Mouse (Mus musculus): ENCODE measurements around the gene Flrt1. TPM values are rescaled to one million over a fixed set of nuclear protein-coding genes. Genes with fewer than 3 reads are reported as not detected.

The Flrt1 gene
- 1 to 10 TPM; 1.3 to 4.0 TPM for total RNA-seq (2021)
- long read RNA-seq, experiment 1, partial matches to known transcripts: 0 of 1 reads
- long read RNA-seq, experiment 1, other reads (novel, unspliced or antisense): 1 of 1 reads
- long read RNA-seq, experiment 2: 0 reads

DNA sequence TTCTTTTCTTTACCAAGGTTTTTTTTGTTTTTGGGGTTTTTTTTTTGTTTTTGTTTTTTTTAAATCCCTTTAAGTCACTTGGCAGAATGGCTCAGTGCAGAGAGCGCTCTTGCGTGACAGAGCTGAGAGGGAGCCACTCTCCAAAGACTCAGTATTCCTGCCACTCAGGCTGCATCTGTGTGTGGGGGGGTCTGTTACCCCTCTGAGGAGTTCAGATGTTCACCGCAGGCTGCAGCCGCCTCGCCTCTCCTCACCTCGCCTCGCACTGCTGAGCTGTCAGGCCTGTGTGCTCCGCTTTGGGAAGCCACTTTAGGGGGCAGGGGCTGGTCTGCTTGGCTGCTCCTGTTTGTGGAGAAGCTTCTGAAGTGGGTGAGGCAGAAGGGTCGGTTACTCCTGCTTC lies at the start of gene Flrt1:
Gene Flrt1, minus strand, starts transcription at position 186 of the 400 bp plus-strand sequence.
- no peak for DNase-seq

DNA sequence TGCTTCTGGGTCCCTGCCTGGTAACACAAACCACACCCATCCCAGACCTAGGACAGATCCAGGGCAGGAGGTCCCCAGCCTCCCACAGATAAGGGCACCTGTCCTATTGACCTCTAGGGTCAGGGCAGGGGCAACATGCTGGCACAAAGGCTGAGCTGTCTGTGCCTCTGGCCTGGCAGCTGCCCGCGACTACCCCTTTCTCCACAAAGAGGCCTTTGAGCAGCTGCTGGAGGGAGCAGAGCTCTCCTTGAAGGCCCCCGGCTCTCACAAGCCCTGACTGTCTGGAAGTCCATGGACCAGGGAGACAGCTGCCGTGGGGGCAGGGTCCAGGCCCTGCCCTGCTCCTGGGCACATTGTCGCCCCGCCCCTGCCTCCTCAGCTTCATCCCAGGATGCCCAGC lies 49.7 kb upstream of the Flrt1 start:
- no peak for DNase-seq

DNA sequence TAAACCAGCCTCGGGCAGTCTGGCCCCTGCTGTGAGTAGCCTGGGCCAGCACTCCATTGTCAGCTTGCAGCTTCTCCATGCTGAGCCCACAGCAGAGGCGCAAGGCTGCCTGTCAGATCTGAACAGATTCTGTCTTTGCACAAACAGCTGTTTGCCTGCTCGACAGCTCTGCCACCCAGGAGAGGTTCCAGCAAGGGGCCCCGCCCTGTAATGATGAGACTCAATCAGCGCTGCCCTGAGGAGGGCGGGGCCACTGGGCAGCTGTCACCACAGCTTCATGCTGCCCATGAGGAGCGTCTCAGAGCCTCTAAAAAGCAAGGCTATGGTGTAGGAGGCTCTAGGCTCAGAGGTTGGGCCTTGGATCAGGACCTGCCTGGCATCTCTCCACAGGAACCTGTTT lies 47.7 kb upstream of the Flrt1 start:
- peak in 1 of 2 experiments; percentile 47 for DNase-seq

DNA sequence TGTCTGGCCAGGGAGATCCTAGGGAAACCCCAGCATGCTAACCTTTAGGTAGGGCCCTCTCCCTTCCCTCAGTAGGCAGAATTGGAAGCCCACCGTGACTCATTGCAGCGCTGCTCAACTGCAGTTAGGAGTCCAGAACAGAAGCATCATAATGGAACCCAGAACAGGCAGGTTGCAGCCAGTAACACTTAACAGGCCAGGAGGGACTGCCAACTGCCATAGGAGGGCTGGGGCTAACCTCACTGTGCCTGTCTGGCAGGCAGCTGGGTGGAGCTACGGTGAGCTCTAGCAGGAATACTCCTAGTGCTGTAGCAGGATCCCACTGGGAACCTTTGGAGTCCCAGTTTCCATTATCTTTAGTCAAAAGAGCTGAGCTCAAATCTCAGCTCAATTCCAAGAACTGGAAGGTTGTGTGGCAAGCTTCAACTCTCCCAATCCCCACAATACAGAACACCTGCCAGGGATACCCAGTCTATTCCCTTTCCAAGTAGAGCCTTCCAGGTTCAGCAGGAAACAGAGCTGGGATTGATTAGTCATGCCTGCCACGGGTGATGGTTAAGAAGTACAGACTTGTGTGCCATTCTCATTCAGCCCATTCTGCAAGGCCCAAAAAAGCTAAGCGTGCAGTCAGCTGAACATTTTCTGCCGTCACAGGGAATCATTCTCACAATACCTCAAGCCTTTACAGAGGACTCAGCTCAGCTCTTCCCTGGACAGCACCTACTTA lies 46.6 kb upstream of the Flrt1 start:
- DNase-seq: no peak

DNA sequence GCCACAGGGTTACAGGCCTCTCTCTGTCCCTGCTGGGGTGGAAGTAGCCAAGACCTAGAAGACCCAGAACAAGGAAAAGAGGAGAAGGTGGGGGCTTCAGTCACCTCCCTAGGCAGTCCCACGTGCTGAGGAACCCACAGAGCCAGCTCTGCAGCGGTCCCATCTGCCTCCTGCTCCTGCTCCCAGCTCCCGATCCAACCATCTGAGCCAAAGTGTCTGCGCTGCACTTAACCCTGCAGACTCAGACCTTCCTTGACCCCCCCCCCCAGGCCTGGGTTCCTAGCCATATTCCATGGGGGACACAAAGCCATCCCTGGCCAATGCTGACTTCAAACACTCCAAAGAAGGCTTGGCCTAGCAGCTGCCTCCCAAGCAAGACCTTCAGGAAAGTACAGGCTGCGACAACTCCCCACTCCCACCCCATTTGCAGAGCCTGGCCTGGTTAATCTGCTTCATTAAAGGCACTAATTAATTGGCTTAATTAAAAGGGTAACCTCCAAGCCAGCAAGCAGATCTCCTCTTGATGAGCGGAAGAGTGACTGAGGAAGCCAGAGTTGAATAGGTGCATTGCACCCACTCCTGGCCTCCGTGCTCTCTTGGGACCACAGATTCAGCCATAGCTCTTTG lies 45.9 kb upstream of the Flrt1 start:
- DNase-seq: no peak

DNA sequence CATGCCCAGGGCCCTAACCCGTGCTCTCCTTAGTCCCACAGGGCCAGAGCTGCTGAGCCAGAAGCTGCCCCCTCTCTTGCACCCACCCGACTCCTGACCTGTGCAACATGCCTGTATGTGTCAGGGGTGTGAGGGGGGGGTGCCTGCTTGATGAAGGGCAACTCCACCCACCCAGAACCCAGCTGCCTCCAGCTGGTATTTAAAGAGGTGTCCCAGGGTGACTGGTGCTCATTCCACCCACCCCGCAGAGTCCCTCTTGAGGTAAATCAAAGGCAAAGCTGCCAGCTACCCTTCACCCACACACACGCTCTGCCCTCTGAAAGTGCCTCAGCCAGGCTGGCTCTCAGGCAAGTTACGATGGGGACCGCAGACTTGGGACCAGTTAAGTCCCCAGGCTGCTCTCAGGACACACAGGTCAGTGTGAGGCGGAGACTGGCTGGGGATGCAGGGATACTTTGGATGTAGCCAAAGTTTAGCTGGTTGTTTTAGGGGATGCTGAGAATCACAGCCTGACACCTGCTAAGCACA lies 43.7 kb upstream of the Flrt1 start:
- DNase-seq: no peak

DNA sequence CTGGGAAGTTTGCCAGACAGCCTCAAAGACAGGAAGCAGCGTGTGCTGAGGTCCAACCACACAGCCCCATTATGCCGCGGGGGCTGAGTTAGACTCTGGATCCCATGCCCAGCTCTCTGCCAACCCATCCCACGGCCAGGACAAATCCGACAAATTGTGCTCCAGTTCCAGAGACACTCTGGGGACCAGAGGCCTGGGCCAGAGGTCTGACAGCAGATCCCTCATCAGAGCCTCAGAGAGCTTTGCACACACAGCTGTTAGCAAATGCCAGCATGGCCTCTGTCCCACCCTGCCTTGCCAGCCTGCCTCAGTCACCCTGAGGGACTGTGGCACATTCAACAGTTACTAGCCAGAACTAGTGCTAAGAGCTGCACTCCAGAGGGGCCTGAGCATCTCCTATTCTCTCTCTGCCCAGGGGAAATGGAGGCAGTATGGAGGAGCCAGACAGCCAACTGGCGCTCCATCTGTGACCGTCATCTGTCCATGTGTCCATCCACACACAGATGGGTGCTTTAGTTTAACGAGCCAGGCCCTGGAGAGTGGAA lies 43.1 kb upstream of the Flrt1 start:
- no peak for DNase-seq

DNA sequence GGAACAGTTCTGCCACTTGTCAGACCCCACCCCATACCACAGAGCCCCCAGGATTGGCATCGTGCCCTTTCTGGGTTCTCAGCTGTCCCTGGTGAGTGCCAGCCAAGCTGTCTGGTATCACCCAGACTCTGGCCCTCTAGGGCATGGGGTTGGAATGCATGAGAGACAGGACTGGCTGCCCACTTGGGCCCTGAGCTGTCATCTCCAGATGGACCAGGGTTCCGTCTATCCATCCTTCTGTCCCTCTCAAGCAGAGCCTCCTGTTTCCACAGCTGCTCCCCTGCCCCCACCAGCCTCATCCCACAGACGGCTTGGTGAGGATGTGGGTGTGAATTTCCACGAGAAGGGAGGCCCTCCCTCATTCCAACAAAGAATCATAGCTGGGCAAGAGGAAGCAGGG lies 42.6 kb upstream of the Flrt1 start:
- DNase-seq: no peak

DNA sequence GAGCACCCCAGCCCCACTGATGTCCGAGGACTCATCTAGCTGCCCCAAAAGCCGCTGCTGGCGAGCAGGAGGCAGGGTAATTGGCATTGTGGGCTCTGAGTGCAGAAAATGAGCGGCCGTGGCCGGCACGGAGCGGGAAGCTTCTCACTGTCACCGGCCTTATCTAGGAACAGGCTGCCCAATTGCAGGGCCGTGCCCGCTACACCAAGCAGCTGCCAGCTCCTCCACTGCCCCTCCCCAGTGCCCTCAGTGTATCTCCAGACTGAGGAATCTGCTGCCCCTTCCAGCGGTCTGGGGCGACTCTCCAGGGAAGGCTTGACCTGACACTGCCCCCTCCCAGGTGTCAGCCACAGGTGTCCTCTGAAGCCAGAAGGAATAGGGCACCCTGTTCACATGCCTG lies 40.8 kb upstream of the Flrt1 start:
- no peak for DNase-seq

DNA sequence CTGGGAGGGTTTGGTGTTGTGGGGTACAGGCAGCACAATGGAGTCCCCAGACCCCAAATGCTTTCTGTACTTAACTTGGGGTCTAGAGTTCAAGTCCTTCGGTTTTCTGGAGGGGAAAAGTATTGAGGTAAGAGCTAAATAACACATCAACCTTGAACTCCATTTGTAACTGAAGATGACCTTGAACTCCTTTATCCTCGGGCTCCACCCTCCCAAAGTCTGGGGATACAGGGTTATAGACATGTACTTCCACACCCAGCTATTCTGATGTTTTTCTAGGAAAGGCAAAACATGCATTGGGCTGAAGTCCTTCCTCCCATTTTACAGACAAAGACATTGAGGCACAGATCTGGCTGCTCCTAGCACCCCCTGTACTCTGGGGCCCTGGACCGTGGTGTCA lies 38.9 kb upstream of the Flrt1 start:
- no peak for DNase-seq

DNA sequence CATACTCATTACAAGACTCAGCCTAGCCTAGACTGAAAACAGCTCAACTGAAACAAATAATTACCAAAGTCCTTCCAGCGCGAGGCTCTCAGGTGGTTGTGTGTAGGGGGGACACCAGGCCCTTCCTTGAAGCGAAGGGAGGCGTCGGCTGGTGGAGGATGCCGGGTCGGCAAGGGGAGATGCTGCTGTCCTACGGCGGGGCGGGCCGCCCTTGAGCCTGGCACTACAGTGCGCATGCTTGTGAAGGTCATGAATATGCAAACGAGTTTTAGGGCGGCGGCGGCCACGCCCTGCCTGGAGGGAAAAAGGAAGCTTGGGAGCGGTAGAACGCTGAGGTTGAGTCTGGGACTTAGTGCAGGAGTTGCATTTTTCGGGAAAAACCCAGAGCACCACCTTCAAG lies 38.3 kb upstream of the Flrt1 start:
- peak; percentile 82 to 84 for DNase-seq

DNA sequence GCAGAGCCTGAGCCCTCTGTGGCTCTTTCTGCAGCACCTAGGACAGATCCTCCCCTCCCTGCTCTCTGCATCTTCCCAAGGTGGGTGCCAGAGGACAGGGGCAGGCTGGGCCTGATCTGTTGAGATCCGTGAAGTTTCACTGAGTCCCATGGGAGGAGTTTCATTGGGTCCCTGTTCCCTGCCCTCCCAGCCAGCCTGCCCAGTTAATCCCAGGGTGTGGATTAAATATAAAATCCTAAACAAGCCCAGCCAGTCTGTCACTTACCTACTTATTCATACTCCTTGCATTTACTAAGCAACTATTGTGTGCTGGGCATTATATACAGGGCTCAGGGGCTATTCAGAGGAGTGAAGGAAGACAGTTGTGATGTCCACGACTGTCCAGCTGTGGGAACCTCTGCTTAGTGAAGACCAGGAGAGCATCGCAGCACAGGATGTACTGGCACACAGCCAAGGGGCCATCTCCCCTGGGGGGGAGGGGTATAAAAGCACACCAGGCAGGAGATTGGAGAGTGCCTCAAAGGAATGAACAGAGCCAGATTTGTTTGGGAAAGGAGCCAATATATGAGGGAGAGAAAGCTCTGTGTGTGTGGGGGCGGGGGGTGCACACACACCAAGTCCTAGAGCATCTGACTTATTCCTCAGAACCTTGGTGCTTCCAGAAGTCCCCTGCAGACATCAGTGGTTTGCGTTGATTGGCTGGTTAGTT lies 36.8 kb upstream of the Flrt1 start:
- no peak for DNase-seq

DNA sequence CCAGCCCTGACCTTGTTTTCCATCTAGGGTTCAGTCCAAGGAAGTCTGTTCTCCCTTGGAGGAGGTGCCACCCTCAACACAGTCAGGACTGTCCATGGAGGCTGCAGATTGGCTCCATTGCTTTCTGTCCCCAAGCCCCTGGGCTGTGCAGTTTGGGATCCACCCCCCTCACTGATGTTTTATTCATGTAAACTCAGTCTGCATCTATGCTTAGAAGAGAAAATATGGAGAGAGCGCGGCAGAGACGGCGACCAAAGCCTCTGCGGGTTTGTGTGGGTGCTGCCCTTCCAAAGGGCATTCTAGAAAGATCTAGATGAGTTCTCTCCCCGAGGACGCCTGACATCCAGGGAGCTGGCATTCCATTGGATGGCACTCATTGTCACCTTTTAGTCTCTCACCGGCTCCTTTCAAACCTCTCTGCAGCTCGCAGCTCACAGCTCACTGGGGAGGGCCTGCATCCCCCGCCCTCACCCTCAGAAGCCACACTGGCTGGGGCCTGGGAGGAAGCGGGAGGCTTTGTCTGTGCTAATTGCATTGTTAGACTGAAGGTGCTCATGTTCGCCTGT lies 35.4 kb upstream of the Flrt1 start:
- DNase-seq: no peak

DNA sequence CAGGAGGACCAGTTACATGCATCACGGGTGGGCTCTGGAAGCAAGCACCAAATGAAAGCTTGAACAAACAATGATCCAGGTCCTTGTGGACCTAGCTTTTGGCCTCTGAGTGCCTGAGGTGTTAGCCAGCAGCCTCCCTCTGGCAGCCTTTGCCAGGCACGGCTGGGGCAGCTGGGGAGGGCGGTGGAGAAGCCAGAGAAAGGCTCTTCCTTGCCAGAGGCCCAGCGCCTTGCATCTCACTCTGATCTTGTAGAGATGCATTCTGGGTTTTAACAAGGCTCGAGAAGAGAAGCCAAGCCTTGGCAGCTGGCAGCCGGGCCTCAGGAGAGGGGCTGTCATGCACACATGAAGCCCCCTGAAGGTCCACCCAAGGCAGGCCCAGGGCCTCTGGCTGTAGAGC lies 34.8 kb upstream of the Flrt1 start:
- no peak for DNase-seq

DNA sequence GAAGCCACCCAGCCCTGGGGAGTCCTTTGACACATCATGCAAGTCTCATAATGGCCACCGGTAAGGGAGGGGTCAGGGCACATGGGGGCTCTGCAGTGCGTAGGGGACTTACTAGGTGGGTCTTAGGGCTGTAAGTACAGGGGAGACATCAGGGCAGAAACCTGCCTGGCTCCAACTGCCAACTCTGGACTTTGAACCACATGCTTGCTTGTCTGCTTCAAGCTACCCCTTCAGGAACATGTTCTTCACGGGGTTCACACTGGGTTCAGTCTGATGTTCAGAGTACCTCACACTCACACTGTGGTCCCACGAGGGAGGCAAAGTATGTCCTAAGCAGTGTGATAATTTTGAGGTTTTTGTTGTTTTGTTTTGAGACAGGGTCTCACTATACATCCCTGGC lies 33.8 kb upstream of the Flrt1 start:
- DNase-seq: no peak

DNA sequence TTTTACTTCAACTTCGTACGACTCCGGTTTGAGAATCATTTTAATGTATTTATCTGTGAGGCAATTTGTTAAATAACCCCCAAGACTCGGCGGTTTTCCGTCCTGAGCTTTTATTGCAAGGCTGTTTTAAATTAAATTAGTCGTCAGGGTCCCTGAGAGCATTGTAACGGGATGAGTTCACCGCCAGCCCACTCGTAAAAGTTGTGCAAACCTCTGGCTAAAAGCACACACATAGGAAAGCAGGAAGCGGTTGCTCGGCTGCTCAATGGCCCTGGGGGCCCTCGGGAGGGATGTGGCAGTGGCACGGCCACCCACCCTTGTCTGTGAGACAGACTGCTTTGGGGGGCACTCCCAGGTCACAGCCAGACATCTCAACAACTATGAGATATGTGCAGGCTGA lies 32.8 kb upstream of the Flrt1 start:
- DNase-seq: no peak

DNA sequence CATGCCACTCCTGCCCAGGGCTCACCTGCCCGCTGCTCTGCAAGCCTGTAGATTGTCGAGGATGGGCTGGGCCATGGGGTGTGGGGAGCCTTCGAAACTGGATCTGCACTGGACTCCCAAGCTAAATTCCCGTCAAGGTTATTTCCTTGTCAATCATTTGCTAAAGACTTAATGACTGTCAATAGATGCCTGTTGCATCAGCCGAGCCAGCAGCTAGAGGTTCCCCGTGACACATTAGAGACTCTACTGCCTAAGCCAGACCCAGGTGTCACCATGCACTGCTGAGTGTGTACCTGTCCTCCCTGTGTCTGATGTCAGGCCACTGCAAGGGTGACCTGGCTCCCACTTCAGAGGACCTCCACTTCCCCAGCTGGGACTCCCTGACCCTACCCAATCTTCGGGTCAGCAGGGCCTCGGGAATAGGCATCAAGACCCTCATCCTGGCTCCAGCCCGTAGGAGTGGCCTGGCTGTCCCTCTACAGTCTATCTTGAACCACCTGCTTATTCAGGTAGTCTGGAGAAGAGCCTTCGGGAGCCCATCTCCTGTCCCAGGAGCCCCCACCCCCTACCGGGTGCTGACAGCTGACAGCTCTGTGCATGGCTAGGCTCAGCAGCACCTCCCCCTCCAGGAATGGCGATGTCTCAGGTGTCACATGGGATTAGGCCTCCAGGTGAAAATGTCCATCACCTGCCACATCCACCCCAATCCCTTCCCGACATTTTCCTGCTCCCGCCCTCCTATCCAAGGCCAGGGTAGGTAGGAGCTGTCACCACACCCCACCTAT lies 31.4 kb upstream of the Flrt1 start:
- DNase-seq: no peak

DNA sequence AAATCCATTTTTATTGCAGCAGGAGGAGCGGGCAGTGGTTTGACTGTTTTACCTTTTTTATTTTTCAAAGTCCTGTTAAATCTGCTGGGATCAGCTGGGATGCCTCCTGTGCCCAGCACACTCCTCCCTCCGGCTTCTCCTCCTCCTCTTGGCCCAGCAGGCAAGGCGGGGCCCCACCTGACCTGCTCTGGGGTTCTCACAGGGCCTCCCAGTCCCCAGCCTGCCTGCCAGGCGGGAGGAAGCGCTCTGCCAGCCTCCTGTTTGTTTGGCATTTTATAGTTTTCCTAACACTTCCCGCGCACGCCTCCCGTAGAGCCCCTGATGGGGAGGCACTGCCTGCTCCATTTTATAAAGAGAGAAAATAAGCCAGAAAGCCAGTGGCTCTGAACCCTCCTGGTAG lies 30.5 kb upstream of the Flrt1 start:
- DNase-seq: peak in 1 of 2 experiments; percentile 40

DNA sequence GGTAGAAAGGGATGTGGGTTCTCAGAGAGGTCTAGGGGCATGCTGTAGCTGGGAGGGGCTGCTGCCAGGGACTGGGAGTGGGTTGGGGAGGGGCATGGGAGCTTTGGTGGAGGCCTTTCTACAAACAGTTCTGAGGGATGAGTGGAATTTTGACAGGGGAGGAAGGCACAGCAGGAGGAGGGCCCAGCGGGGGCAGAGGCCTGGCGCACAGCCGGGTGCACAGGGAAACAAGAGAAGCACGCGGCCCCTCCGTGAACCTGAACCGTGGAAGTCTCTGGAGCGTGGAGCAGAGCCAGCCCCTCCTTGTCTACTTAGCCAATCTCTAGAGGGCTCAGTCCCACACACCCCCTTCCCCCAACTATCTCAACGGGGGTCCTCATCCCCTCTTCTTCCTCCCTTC lies 30.0 kb upstream of the Flrt1 start:
- no peak for DNase-seq

DNA sequence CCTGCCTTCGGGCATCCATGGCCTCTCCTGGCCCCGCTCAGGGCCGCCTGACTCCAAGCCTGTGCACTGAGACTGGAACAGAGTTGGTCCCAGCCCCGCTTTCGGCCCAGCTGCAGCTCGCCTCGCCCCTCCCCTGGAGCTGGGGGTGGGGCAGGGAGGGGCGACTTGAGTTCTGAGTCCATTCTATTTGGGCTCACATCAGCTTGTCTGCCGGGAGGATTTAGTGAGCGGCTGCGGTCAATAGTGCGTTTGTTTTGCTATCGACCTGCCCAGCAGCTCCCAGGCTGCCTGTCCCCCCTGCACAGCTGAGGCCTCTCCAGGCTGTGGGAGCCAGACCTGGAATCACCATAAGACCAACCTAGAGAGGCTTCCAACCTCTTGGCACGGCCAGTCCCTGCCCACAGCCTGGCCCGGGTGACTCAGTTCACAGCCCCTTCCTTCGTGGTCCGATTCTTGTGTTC lies 29.1 kb upstream of the Flrt1 start:
- no peak for DNase-seq

DNA sequence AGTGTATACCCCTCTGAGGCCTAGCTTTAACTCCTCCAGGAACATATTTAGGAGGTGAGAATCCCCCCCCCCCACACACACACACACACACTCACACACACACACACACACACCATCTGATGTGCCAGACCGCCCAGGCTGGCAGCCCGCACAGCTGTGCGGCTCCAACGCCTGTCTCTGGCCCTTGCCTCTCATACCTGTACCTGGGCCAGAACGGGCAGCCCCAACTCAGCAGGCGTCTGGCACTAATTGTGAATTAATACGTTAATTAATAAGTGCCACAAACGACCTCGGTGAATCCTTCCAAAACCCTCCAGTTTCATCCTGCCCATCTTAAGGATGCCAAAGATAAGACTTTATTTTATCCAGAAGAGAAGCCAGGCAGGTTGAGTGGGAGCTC lies 27.9 kb upstream of the Flrt1 start:
- DNase-seq: no peak

Measured in adrenal gland, postnatal 36 days (tissue).